Mouse (Mus musculus) small intestine, adult 2 months (tissue): ENCODE measurements around the gene Spata32. TPM values are rescaled to one million over a fixed set of nuclear protein-coding genes. Genes with fewer than 3 reads are reported as not detected.

ENCODE experiments used
- H3K27ac ChIP-seq: fragments of 200-500 bp; 2 replicates; pipeline ENCODE4 v1.5.1; 2012; ENCODE audit warnings: low read depth, low read length, control low read depth, inconsistent platforms; ENCODE audit not compliant: insufficient read depth
- H3K27me3 ChIP-seq: fragments of 200-500 bp; 2 replicates; pipeline ENCODE4 v1.6.1; 2012; ENCODE audit warnings: mild to moderate bottlenecking, moderate library complexity, low read length, inconsistent platforms; ENCODE audit not compliant: control insufficient read depth, insufficient read depth
- H3K36me3 ChIP-seq: fragments of 200-500 bp; 2 replicates; pipeline ENCODE4 v1.6.1; 2012; ENCODE audit warnings: mild to moderate bottlenecking, low read length, control low read depth, inconsistent platforms; ENCODE audit not compliant: control insufficient read depth, insufficient read depth
- H3K4me1 ChIP-seq: fragments of 200-500 bp; 2 replicates; pipeline ENCODE4 v1.6.1; 2012; ENCODE audit warnings: low read length, inconsistent platforms, mixed read lengths; ENCODE audit not compliant: control insufficient read depth, insufficient read depth, insufficient read length
- H3K4me3 ChIP-seq: fragments of 200-500 bp; 2 replicates; pipeline ENCODE4 v1.5.1; 2012; ENCODE audit warnings: low read depth, mild to moderate bottlenecking, control low read depth, inconsistent platforms, low read length, moderate library complexity
- CTCF ChIP-seq: fragments of 200-500 bp; IDR thresholded peaks from 2 replicates; pipeline ENCODE4 v1.5.1; 2012; ENCODE audit warnings: low read depth, mild to moderate bottlenecking, control low read depth, inconsistent platforms, low read length, moderate library complexity, mixed read lengths; ENCODE audit not compliant: insufficient replicate concordance, insufficient read length; ENCODE audit errors: extremely low read depth
- POLR2A ChIP-seq: fragments of 200-500 bp; IDR thresholded peaks from 2 replicates; pipeline ENCODE4 v1.6.1; 2012; ENCODE audit warnings: low read depth, mild to moderate bottlenecking, control low read depth, inconsistent platforms, low read length, moderate library complexity
- WGBS: fragments of 180-500 bp; shearing (Covaris S2); methylation state at CpG from one replicate; pipeline ENCODE4 v1.1.7; 2018; 5-methylcytosine and 5-hydroxymethylcytosine counted together
- polyA plus RNA-seq: library from polyadenylated mRNA; depleted of rRNA; stranded (reverse); fragments of >200 nt; gene quantifications from 2 replicates; pipeline ENCODE4 v1.2.3, GENCODE M21; 2012

Spata32 gene
- polyA plus RNA-seq, 1 experiment, result not detected

DNA sequence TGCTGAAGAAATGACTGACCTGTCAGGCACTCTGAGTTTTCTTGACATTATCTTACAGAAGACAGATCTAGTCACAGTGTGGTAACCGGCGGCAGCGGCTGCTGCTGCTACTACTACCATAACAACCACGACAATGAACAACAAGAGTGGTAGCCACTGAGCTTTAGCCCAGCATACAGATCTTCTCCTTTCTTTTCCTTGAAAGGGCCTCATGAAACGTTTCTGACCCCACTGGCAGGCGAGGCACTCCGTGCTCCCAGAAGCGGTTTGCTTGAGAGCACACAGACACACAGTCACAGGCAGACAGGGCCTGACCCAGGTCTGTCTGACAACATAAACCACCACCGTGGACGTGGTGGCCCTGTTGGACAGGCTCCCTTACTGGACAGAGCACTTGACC lies 45.3 kb upstream of the Spata32 start:
- 70% methylated on average over 10 of the region's 10 CpGs for WGBS

DNA sequence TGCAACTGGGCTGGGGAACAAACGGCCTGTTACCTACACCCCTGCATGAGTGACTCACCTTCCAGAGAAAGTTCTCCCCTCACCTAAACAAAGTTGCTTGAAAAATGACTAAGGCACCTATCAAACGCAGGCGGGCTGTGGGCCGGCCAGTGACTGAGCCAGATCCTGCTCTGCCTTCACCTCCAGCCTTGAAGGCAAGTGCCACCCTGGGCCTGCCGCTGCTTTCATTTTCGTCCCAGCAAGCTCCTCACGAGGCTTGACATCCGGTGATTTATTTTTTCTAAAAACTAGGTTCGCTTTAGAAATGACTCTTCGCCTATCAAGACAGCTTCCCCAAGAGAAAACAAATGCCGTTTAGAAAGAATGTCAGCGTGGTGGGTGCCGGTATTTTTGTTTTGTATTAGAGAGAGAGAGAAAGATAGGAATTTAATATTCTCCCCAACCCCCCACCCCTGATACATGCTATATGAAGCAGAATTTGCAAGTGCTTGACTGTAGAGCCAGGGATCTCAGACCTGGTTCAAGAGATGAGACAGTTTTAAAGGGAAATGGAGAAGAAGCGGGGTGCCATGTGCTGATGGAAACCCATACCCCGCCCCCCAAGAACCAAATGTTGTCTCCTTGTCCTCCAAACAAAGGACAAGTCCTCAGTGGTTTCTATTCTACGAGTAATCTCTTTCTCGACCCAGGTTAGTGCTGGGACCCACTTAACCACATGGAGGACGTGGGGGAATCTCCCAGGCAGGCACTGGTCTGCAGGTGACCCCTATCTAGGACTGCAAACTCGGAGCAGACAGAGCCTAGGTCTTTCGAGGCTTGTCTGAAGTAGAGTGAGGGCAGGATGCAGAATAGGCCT lies 44.4 kb upstream of the Spata32 start:
- Histone ChIP-seq H3K27me3 (no peaks in the 10 kb centered on the region), H3K27ac (peak overlapping the region; percentile 90)

More for the DNA sequence above, 45.3 kb upstream of the Spata32 start:
- H3K27me3 ChIP-seq, result no peaks in the 10 kb centered on the region
- H3K36me3 ChIP-seq, result no peaks in the 10 kb centered on the region
- H3K27ac ChIP-seq, result peak overlapping the region; percentile 90
- H3K4me3 ChIP-seq, result 0 out of 2 replicates have a peak overlapping the region, but pooled peaks have one; percentile 3
- TF ChIP-seq CTCF, result no peak
- TF ChIP-seq POLR2A, result no peak
- peaks cover 30% of the 10 kb centered on the region for H3K4me1 ChIP-seq

DNA sequence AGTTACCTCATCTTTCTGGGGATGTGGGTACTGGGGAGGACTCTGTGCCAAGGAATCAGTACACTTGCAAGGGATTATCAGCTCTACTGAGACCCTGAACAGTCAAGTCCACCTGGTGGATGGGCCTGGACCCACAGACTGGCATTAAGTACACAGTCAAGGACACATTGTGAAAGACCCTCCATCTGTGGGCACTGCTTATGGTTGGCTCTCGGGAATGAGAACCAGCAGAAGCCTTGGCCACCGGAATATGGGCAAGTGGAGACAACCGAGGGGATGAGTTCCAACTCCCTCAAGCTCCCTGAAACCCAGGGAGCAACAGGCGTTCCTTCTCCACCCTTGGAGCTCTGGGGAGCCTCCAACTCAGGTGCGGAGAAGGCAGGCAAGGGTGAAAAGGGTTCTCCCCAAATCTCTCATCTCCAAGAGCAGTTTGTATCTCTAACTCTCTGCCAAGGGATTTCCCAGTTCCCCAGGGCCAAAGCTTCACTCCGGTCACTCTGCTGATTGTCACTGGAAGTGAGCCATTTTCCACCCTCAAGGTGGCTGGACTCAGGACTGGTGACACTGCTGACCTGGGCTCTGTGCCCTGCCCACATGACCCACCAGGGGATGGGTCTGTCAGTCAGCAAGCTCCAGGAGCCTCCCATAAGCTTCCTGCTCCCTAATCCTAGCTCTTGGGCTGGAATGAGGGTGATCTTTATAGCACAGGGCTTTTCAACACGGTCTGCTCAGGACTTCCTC lies 43.6 kb upstream of the Spata32 start:
- TF ChIP-seq POLR2A (no peak), CTCF (no peak)
- H3K27ac ChIP-seq, result peak overlapping the region; percentile 90
- H3K36me3 ChIP-seq, result no peaks in the 10 kb centered on the region
- WGBS, result 62% methylated on average over 7 of the region's 7 CpGs
- peaks cover 28% of the 10 kb centered on the region for H3K4me1 ChIP-seq
- peak overlapping the region; percentile 21 for H3K4me3 ChIP-seq
- H3K27me3 ChIP-seq, result no peaks in the 10 kb centered on the region

More for the DNA sequence above, 44.4 kb upstream of the Spata32 start:
- peaks cover 28% of the 10 kb centered on the region for H3K4me1 ChIP-seq
- no peak for TF ChIP-seq POLR2A
- TF ChIP-seq CTCF, result no peak
- H3K4me3 ChIP-seq, result peak overlapping the region; percentile 21
- WGBS, result 46% methylated on average over 20 of the region's 20 CpGs
- no peaks in the 10 kb centered on the region for H3K36me3 ChIP-seq

DNA sequence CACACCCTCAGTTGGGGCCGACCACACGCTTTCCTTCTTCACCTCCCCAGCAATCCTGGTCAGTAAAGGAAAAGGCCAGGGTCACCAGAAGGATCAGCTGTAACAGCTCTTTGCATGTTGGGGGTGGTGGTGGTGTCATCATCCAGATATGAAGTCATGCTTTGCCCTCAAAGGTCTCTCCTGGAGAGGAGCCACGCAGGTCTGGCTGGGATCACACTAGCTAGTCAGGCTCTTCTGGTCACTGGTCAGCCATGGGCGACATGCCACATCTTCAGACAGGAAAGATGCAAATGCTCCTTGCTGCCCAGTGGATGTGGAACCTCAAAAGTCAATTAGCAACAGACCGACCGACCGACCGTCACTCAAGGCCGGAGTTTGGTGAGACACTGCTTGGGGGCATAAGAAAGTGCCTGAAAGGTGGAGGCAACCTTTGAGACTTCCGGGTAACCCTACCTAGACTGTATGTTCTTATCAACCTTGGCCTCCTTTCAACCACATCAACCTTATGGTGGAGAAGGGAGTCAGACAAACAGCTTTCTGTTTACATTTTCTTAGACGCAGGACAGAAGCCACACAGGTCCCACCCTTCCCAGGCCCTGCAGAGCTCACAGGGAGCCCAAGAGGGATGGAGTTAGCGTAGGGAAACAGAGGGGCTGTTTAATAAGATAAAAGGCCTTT lies 42.4 kb upstream of the Spata32 start:
- Histone ChIP-seq H3K36me3 (no peaks in the 10 kb centered on the region), H3K4me3 (peak overlapping the region; percentile 19; the same call in 1 of the 2 replicates), H3K4me1 (peaks cover 25% of the 10 kb centered on the region), H3K27ac (peak overlapping the region; percentile 71), H3K27me3 (no peaks in the 10 kb centered on the region)
- no peak for TF ChIP-seq POLR2A
- no peak for TF ChIP-seq CTCF
- 27% methylated on average over 12 of the region's 12 CpGs for WGBS

DNA sequence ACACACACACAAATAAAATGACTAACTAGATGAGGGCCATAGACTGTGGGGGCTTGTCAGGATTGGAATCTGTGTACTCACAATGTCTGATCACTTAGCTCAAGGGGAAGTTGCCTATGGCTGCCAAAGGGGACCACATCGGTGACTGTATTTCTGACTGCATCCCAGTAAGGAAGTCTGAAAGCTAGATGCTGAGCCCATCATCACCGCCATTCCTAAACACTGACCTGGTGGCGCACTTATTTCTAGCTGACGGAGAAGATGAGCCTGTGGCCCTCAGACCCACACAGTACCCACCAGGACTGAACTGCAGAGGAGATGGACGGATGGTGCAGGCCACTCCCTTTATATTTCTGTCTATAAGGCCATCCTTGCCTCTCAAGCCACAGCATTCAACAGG lies 41.8 kb upstream of the Spata32 start:
- Histone ChIP-seq H3K27ac (peak overlapping the region; percentile 71), H3K27me3 (no peaks in the 10 kb centered on the region), H3K36me3 (no peaks in the 10 kb centered on the region), H3K4me3 (no peak overlapping the region), H3K4me1 (peaks cover 25% of the 10 kb centered on the region)
- 84% methylated on average over 5 of the region's 5 CpGs for WGBS
- TF ChIP-seq POLR2A (no peak), CTCF (no peak)

DNA sequence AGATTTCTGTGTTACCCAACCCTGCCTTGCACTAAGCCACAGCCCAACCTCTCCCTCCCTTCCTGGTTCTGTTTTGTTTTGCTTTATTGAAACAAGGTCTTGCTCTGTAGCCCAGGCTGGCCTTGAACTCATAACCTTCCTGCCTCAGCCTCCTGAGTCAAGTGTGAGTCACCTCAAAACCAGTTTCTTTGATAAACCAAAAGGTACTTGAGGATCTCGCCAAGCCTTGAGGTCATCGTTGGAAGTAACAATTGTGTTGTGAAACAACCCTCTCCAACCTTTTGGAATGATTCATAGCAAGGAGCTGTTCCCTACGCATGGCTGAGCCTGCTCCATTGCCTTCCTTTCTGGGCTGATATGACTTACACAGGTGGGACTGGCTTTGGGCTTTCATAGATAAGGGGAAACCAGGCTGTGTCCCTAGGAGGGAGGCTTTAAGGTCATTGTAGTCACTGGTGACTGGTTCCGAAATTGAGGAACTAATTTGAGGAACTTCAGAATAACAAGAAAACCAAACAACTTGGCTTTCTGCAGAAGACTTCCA lies 39.8 kb upstream of the Spata32 start:
- H3K27ac ChIP-seq, result peak overlapping the region; percentile 29; the same call in 1 of the 2 replicates
- 70% methylated on average over 4 of the region's 4 CpGs for WGBS
- TF ChIP-seq CTCF (no peak), POLR2A (no peak)
- no peaks in the 10 kb centered on the region for H3K36me3 ChIP-seq
- no peak overlapping the region for H3K4me3 ChIP-seq
- H3K27me3 ChIP-seq, result no peaks in the 10 kb centered on the region
- peaks cover 32% of the 10 kb centered on the region for H3K4me1 ChIP-seq
